Mouse (Mus musculus) CD4-positive helper T cell, adult 2 months (primary cell): ENCODE data around the gene Gpr156.
"Not testable (repeated sequence)": the region's sequence is repeated elsewhere in the genome, so short reads cannot be mapped to it uniquely, and the experiment has no call there.

Source experiments
- DNase-seq: peaks from one replicate; pipeline ENCODE4 v3.0.0-alpha.2; 2012; ENCODE audit warnings: low read depth, missing footprints, low spot score

The Gpr156 gene

GRCm38 (mm10) chr16:37956751-37957150, 40.5 kb downstream of the Gpr156 start:
- no peak for DNase-seq

DNA sequence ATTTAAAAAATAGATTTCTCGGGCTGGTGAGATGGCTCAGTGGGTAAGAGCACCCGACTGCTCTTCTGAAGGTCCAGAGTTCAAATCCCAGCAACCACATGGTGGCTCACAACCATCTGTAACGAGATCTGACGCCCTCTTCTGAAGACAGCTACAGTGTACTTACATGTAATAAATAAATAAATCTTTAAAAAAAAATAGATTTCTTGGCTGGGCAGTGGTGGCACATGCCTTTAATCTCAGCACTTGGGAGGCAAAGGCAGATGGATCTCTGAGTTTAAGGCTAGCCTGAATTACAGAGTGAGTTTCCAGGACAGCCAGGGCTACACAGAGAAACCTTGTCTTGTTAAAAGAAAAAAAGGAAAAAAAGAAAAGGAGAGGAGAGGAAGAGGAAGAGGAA, 46.4 kb downstream of the Gpr156 start:
- not testable (repeated sequence) for DNase-seq

GRCm38 (mm10) chr16:37963331-37964281, 47.3 kb downstream of the Gpr156 start:
- DNase-seq, result peak; percentile 21

DNA sequence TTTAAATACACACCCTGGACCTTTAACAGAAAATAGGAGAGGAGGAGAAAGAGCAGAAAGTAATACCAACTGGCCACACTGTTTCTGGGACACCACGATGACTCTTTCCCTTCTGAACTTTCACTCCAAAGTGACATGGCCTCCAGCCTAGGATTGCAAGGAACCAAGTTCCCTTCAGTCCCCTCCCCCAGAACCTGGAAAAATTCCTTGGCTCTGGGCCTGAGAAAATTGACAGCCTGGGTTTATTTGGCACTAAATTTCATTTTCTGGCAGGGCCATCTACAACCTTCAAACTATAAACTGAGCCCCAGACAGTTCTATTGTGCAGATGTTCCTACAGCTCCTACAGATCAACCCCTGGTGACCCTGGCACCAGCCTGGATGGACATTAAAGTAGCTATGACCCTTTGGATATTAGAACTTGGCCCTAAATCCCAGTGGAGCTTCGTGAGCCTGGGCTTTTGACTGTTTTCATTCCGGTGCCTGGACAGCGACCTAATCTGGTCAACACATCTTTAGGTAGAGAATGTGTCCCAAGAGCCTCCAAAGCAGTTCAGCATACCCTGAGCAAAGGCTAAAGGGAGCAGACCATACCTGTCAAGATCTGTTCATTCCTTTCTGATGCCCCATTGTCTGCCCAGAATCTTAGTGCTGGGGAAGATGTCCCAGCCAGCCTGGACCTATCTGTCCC, 48.2 kb downstream of the Gpr156 start:
- no peak for DNase-seq

DNA sequence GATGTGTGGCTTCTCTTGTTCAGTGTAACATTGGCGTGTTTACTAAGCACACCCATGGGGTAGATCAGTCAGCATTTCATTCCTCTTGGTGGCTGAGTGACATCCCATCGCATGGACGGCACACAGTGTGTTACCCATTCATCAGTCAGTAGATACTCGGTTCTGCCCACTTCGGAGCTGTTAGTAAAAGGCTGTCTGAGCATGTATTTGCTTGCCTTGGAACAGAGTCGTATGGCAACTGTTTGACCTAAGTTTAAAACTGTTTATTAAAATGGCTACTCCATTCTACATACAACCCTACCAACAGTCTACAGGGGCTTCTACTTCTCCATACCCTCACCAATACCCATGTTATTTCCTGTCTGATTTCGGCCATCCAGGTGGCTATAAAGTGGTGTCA, 50.6 kb downstream of the Gpr156 start:
- DNase-seq, result no peak

DNA sequence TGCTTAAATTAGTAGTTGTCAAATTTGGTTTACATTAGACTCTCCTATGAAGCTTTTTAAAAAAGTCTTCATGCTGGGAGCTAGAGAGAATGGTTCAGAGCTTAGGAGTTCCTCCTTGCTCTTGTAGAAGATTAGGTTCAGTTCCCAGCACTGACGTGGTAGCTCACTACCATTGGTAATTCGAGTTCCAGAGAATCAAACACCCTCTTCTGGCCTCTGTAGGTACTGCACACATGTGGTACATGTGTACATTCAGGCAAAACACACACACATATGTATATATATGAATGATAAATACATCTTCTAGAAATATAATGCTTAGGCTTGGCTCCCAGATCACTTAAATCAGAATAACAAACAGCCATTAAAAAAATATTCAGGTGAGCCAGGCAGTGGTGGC, 51.1 kb downstream of the Gpr156 start:
- no peak for DNase-seq

- DNase-seq, result no peak
Measured at GRCm38 (mm10) chr16:37971522-37971921, 55.2 kb downstream of the Gpr156 start.

GRCm38 (mm10) chr16:37972357-37972756, 56.1 kb downstream of the Gpr156 start:
- no peak for DNase-seq

DNA sequence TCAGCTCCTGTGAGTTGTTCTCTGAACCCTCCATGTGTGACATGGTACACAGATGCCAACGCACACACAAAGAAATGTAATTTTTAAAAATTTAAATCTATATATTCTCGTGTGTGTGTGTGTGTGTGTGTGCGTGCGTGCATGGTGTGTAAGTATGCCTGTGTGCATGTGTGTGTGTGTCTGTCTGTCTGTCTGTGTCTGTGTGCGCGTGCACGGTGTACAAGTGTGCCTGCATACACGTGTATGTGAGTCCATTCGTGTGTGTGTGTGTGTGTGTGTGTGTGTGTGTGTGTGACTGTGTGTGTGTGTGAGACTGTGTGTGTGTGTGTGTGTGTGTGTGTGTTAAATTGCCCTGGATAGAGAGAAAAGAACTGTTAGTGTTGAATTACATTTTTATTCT, 56.9 kb downstream of the Gpr156 start:
- not testable (repeated sequence) for DNase-seq

DNA sequence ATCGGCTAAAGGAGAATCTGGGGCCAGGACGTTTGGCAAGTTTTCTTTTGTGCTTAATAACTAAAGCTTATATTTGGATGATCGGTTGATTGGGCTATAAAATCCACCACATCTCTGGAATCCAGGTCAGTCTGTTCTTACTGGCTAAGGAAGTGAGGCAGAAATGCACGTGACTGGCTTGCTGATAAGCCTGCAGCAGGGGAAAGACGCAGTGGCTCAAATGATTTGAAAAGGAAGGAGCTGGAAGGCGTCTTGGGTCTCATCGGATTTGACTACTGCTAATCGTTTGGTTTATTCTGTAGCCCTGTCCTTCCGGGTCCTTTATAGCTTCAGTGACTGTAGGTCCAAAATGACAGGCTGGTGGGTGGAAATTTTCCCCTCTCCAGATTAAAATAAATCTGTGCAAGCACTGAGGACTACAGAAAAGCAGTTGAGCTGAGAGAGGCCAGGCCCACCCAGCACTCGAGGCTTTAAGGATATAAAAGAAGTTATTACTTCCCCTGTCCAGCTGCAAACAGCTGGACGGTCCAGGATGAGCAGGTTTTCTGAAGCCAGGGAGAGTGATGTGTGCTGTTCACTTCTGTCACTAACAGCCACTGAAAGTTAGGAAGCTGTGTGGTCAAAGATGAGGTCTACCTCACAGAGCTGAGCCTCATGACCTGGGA, 57.7 kb downstream of the Gpr156 start:
- no peak for DNase-seq

GRCm38 (mm10) chr16:37974520-37975340, 58.4 kb downstream of the Gpr156 start:
- no peak for DNase-seq

DNA sequence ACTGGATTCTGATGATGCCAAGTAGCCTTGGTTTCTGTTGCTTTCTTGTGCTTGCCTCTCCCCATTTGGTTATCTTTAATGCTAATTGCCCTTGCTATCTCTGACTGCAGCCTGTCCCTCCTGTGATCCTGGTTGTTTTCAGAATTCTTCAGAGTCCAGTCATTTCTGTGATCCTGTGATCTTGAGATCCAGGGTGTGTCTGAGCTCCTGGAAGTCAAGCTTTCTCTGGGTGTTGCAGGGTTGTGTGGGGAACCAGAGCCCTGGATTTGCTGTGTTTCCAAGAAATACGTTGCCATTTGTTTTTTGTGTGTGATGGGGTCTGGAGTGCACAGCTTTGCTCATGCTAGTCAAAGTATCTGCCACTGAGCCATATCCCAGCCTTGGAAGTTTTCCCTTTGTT, 65.6 kb downstream of the Gpr156 start:
- no peak for DNase-seq

DNA sequence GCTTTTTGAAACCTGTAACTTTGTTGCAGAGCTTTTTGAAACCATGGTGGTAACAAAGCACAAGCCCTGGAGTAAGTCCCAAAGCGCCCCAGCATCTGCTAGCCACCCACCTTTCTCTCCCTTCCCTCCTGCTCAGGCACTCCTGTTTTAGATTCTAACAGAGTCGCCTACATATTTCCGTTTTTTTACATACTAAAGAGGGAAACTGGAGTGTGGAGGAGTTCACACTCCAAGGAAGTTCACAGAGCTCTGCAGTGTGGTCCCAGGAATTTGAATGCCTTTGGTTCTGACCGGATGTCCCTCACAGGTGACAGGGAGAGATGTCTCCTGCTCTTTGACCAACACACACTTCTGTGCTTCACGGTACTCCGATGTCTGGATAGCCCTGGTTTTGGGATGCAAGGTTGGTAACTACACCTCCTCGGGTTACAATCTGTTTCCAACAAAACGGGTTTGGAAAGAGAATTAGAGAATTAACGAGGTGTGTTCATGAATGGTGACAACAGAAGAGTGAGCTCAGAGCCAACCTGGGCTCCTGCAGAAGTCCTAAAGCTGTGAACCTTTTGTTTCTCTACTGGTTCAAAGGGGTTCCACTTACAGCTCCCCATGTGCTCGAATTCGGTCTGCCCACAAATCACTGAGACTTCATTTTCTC, 72.0 kb downstream of the Gpr156 start:
- no peak for DNase-seq

DNA sequence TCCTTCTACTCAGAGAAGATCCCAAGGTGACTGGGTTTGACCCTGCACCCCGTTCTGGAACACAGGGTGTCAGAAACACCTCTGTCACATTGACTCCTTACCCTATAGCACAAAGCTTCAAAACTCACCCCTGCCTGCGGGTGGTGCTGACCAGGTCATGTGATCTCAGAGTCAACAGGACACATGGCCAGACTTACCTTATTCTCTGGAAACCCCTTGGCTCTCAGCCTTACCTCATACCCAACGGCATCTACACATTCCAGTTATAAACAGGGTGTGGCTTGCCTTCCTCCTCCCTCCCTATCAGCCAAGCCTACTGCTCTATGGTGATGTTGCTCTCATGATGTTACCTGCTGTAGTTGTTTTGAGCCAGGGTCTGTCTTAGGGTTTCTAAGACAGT, 73.5 kb downstream of the Gpr156 start:
- no peak for DNase-seq

DNA sequence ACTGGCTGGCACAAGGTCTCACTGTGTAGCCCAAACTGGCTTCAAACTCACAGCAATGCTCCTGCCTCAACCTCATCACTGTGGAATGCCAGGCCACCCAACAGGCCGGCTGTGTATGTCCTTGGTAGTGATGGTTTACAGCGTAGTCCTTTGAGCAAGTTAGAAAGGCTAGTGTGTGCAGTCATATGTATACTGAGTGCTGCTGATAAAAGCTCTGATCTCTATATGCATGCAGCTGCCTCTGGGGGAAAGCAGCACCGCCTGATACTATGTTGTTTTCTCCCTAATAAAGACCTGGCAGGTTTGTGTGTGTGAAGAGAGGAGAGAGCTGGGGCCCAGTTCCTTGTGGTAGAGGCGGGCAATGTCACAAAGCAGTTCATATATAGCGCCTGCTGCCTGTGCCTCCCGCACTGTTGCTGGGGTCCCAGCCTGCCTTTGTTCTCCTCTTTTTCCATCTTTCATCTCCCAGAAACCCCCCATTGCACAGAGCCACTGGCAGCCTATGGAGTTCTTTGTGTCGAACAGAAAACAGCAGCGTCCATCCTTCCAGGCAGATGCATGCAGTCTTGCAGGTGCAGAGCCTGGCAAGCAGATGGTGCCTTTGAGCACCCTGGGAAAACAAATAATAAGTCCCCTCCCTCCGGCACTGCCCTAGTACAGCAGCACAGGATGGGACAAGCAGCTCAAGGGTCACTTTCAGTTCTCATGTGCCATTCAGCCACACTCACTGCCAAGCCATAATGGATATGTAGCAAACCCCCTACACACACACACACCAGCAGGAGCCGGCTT, 74.5 kb downstream of the Gpr156 start:
- no peak for DNase-seq

DNA sequence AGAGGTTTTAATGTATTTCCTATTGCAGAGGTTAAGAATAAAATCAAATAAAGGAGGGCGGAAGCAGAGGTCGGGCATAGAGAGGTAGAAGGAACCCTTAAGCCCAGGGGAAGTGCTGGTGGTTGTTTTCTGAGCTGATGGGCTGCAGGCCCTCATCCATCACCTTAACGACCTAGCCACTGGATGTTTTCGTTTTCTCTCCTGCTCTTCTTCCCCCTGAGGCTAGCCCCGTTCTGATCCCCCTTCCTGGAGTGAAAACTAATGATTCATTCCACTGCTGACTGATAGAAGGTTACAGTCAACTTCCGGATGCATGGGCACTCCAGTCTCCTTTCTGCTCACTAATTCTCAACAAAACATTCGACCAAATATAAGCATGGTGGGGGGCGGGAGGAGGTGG, 76.5 kb downstream of the Gpr156 start:
- no peak for DNase-seq

GRCm38 (mm10) chr16:37994647-37995046, 78.4 kb downstream of the Gpr156 start:
- peak; percentile 53 for DNase-seq

DNA sequence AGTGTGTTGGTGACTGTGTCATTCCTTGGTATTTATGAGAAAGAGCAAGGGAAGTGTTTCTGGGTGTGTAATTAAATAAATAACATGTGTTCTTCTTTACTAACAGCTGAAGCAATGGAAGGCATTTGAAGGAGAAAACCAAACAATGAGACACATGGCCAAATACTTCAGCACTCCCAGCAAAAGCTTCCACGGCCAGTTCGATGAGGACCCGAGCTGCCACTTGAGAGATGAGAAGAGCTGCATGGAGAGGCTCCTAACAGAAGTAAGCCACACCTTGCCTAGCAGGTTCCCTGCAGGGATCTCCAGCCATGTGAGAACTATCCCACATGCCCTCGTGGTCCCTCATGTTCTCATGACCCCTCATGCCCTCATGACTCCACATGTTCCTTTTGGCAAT, 81.5 kb downstream of the Gpr156 start:
- no peak for DNase-seq

DNA sequence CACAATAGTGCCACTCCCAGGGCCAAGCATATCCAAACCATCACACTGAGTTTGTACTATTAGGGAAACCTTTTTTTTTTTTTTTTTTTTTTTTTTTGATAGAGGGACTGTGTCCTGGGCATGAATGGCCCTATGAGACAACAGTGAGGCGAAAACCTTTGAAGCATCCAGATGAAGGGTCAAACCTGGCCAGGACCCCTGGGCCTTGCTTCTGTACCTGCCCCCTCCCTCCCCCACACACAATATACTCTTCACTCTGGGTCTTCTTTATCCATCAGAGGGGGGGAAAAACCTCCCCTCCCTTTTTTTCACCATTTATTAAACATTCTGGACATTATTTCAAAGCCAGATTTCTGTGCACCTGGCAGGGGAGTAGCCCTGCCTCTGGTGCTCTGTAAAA, 83.5 kb downstream of the Gpr156 start:
- no peak for DNase-seq

GRCm38 (mm10) chr16:38000178-38000577, 83.9 kb downstream of the Gpr156 start:
- DNase-seq, result no peak
